Mouse (Mus musculus): ENCODE data around the gene Ddx24. TPM values are rescaled to one million over a fixed set of nuclear protein-coding genes. Genes with fewer than 3 reads are reported as not detected.

Ddx24 gene
- polyA plus RNA-seq, 1 experiment from 2014 or later = 85.2 TPM

DNA sequence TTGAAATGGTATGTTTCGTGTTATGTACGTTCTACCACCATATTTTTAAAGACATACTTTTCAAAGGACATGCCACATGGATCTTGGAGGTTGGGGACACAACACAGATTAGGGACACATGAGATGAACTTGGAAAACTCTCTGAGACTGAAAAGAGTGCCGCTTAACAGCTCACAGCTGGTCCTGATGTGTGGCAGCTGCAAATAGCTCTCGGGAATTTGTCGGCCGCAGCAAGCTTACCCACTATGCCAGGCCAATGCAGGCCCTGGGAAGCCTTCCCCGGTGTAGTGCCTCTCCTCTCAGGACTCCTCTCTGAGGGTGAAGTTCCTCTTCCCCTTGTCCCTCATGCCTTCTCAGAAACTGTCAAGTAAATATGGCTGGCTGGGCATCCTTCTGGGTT is 28.9 kb downstream of the Ddx24 start:
- Histone ChIP-seq H3K9me3 (ENCODE audit: control insufficient read depth, low read length) (no peaks in the 10 kb centered on the region), H3K36me3 (ENCODE audit: control insufficient read depth, insufficient read depth, low read length) (no peaks in the 10 kb centered on the region), H3K9ac (ENCODE audit: low read depth, low read length) (no peak overlapping the region), H3K4me2 (ENCODE audit: low read depth, low read length) (no peak overlapping the region), H3K27ac (replicated peaks; ENCODE audit: low read depth, low read length) (no peak overlapping the region), H3K27me3 (replicated peaks; ENCODE audit: control insufficient read depth, insufficient read depth, low read length) (no peaks in the 10 kb centered on the region), H3K4me1 (ENCODE audit: control insufficient read depth, insufficient read depth, low read length) (no peaks in the 10 kb centered on the region), H3K4me3 (ENCODE audit: low read depth, low read length) (no peak overlapping the region)
- peak; percentile 30; the same call in 1 of the 2 replicates for ATAC-seq (ENCODE audit: low read depth)
- WGBS = 59% methylated on average over 7 of the region's 7 CpGs
- peak; percentile 34 for DNase-seq (ENCODE audit: low spot score)

GRCm38 (mm10) chr12:103395486-103396275 is 29.9 kb downstream of the Ddx24 start:
- WGBS = 76% methylated on average over 12 of the region's 12 CpGs
- H3K36me3 ChIP-seq (ENCODE audit: control insufficient read depth, insufficient read depth, low read length) = no peaks in the 10 kb centered on the region
- H3K9ac ChIP-seq (ENCODE audit: low read depth, low read length) = no peak overlapping the region
- no peaks in the 10 kb centered on the region for H3K27me3 ChIP-seq (replicated peaks; ENCODE audit: control insufficient read depth, insufficient read depth, low read length)
- H3K4me3 ChIP-seq (ENCODE audit: low read depth, low read length) = no peak overlapping the region
- H3K4me2 ChIP-seq (ENCODE audit: low read depth, low read length) = no peak overlapping the region
- no peak for DNase-seq (ENCODE audit: low spot score)
- H3K9me3 ChIP-seq (ENCODE audit: control insufficient read depth, low read length) = no peaks in the 10 kb centered on the region
- no peaks in the 10 kb centered on the region for H3K4me1 ChIP-seq (ENCODE audit: control insufficient read depth, insufficient read depth, low read length)
- ATAC-seq (ENCODE audit: low read depth) = no peak
- no peak overlapping the region for H3K27ac ChIP-seq (replicated peaks; ENCODE audit: low read depth, low read length)

DNA sequence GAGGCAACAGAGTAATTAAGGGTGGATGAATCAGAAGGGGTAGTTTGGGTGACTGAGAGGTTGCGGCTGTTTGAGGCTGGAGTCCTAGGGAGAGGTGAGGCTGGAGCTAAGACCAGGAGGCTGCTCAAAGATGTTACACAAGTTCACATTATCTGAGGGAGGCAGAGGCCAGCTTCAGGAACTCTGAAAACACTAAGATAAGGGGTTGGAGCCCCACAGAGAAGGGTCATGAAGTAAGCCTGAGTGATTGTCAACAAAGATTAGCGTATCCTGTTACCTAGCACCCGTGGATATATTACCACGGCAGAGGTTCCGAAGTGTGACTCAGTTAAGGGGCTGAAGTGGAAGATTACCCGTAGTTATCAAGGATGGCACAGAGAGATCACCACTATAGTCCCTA is 32.1 kb downstream of the Ddx24 start:
- 0 out of 2 replicates have a peak, but pooled peaks cover 4% of the 10 kb centered on the region for H3K4me1 ChIP-seq (ENCODE audit: control insufficient read depth, insufficient read depth, low read length)
- H3K27ac ChIP-seq (replicated peaks; ENCODE audit: low read depth, low read length) = no peak overlapping the region
- H3K36me3 ChIP-seq (ENCODE audit: control insufficient read depth, insufficient read depth, low read length) = no peaks in the 10 kb centered on the region
- H3K9ac ChIP-seq (ENCODE audit: low read depth, low read length) = 0 out of 2 replicates have a peak overlapping the region, but pooled peaks have one; percentile 25
- no peak overlapping the region for H3K4me3 ChIP-seq (ENCODE audit: low read depth, low read length)
- no peaks in the 10 kb centered on the region for H3K9me3 ChIP-seq (ENCODE audit: control insufficient read depth, low read length)
- ATAC-seq (ENCODE audit: low read depth) (no peak), DNase-seq (ENCODE audit: low spot score) (no peak)
- H3K4me2 ChIP-seq (ENCODE audit: low read depth, low read length) = no peak overlapping the region
- 58% methylated on average over 6 of the region's 6 CpGs for WGBS
- no peaks in the 10 kb centered on the region for H3K27me3 ChIP-seq (replicated peaks; ENCODE audit: control insufficient read depth, insufficient read depth, low read length)

GRCm38 (mm10) chr12:103391098-103391497 is 34.5 kb downstream of the Ddx24 start:
- DNase-seq (ENCODE audit: low spot score) (no peak), ATAC-seq (ENCODE audit: low read depth) (no peak)
- Histone ChIP-seq H3K36me3 (ENCODE audit: control insufficient read depth, insufficient read depth, low read length) (no peaks in the 10 kb centered on the region), H3K4me2 (ENCODE audit: low read depth, low read length) (no peak overlapping the region), H3K4me1 (ENCODE audit: control insufficient read depth, insufficient read depth, low read length) (0 out of 2 replicates have a peak, but pooled peaks cover 4% of the 10 kb centered on the region), H3K27me3 (replicated peaks; ENCODE audit: control insufficient read depth, insufficient read depth, low read length) (no peaks in the 10 kb centered on the region), H3K27ac (replicated peaks; ENCODE audit: low read depth, low read length) (no peak overlapping the region), H3K4me3 (ENCODE audit: low read depth, low read length) (no peak overlapping the region), H3K9ac (ENCODE audit: low read depth, low read length) (no peak overlapping the region), H3K9me3 (ENCODE audit: control insufficient read depth, low read length) (no peaks in the 10 kb centered on the region)
- WGBS = 77% methylated on average over 7 of the region's 7 CpGs

DNA sequence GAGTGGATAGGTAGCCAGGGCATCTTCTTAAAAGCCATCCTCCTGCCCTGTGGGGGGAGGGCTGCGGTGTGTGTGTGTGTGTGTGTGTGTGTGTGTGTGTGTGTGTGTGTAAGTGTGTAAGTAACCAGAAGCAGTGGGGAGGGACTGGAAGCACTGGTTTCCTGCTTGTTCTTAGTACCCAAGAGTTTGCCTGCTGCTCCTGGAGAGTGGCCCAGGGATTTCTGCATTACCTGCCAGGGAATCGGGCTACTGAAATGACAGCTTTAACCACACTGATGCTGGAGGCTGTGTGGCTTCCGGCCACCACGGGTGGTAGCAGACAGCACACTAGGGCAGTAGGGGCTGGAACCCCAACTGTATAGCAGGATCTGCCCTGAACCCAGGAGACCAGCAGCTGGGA is 35.6 kb downstream of the Ddx24 start:
- Histone ChIP-seq H3K4me2 (ENCODE audit: low read depth, low read length) (no peak overlapping the region; the same call in 1 of the 2 replicates), H3K4me3 (ENCODE audit: low read depth, low read length) (no peak overlapping the region), H3K9me3 (ENCODE audit: control insufficient read depth, low read length) (no peaks in the 10 kb centered on the region), H3K9ac (ENCODE audit: low read depth, low read length) (no peak overlapping the region), H3K27ac (replicated peaks; ENCODE audit: low read depth, low read length) (no peak overlapping the region), H3K27me3 (replicated peaks; ENCODE audit: control insufficient read depth, insufficient read depth, low read length) (no peaks in the 10 kb centered on the region), H3K4me1 (ENCODE audit: control insufficient read depth, insufficient read depth, low read length) (0 out of 2 replicates have a peak, but pooled peaks cover 4% of the 10 kb centered on the region), H3K36me3 (ENCODE audit: control insufficient read depth, insufficient read depth, low read length) (no peaks in the 10 kb centered on the region)
- DNase-seq (ENCODE audit: low spot score) = no peak
- ATAC-seq (ENCODE audit: low read depth) = no peak
- WGBS = 66% methylated on average over 4 of the region's 4 CpGs

DNA sequence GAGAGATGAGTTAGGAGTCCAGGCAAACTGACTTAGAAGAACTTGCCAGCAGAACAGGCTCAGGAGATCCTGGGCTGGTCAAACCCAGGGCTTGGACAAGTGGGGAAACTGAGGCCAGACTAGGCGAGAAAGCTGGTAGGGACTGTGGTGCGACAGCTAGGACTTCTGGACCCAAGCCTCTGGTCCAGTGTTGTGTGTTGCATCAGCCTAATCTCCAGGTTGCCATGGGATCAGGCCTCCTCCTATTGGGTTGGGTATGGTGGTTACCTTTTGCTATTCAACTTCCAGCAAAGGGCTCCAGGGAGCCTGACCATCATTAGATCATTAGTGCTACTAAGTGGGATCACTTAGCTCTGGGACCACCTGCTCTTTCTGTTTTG is 36.3 kb downstream of the Ddx24 start:
- ATAC-seq (ENCODE audit: low read depth) (no peak), DNase-seq (ENCODE audit: low spot score) (no peak)
- no peaks in the 10 kb centered on the region for H3K9me3 ChIP-seq (ENCODE audit: control insufficient read depth, low read length)
- H3K4me2 ChIP-seq (ENCODE audit: low read depth, low read length) = peak overlapping the region; percentile 84
- H3K4me3 ChIP-seq (ENCODE audit: low read depth, low read length) = peak overlapping the region; percentile 80
- 83% methylated on average over 2 of the region's 2 CpGs for WGBS
- no peaks in the 10 kb centered on the region for H3K36me3 ChIP-seq (ENCODE audit: control insufficient read depth, insufficient read depth, low read length)
- 0 out of 2 replicates have a peak, but pooled peaks cover 4% of the 10 kb centered on the region for H3K4me1 ChIP-seq (ENCODE audit: control insufficient read depth, insufficient read depth, low read length)
- no peaks in the 10 kb centered on the region for H3K27me3 ChIP-seq (replicated peaks; ENCODE audit: control insufficient read depth, insufficient read depth, low read length)
- peak overlapping the region; percentile 84 for H3K9ac ChIP-seq (ENCODE audit: low read depth, low read length)
- H3K27ac ChIP-seq (replicated peaks; ENCODE audit: low read depth, low read length) = no peak overlapping the region

DNA sequence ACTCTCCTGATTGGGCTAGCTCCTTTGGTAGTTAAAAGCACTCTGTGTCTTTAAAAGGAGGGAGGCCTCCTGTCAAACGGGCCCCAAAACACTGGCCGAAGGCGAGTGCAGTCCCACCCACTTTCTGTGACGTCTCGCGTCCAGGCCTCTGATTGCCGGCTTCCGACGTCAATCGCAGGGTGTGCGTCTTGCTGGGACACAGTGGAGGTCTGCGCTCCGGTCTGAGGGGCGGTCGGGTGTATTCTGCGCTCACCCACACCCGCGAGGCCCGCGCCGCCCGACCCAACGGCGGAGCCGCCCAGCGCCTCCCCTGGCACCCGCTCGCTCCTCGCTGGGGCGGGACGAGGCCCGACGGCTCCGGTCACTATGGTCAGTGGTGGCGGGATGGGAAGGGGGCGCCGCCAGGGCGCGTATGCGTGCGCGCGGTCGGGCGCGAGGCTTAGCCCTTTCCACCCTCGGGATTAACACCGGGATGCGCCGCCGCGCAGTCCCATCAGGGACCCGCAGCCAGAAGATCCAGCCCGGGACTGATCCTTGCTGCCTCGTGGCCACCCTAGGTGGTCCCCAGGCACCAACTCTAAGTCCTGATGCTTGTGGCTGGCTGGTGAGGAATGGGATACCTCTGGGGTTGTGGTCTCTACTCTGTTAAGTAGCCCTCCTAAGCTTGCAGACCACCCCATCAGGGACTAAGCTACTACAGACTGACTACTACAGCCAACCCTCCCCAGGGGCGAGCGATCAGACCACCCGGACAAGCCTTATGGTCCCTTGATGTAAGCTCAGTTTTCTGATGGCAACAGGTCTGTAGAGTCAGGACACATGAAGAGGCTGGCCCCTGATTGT is 36.9 kb downstream of the Ddx24 start, which contains the start of gene Otub2:
TSS of gene Otub2 (plus strand) at position 178 of the 843 bp plus-strand sequence.
- H3K27ac ChIP-seq (replicated peaks; ENCODE audit: low read depth, low read length) = no peak within 1 kb of the TSS
- 0% methylated on average over 46 of the region's 58 CpGs for WGBS
- ATAC-seq (ENCODE audit: low read depth) = peak; percentile 100

GRCm38 (mm10) chr12:103380226-103380625 is 45.4 kb downstream of the Ddx24 start:
- Histone ChIP-seq H3K9ac (ENCODE audit: low read depth, low read length) (no peak overlapping the region), H3K27me3 (replicated peaks; ENCODE audit: control insufficient read depth, insufficient read depth, low read length) (no peaks in the 10 kb centered on the region), H3K4me2 (ENCODE audit: low read depth, low read length) (no peak overlapping the region), H3K4me3 (ENCODE audit: low read depth, low read length) (no peak overlapping the region), H3K36me3 (ENCODE audit: control insufficient read depth, insufficient read depth, low read length) (no peaks in the 10 kb centered on the region), H3K4me1 (ENCODE audit: control insufficient read depth, insufficient read depth, low read length) (no peaks in the 10 kb centered on the region), H3K27ac (replicated peaks; ENCODE audit: low read depth, low read length) (no peak overlapping the region), H3K9me3 (ENCODE audit: control insufficient read depth, low read length) (no peaks in the 10 kb centered on the region)
- WGBS = 78% methylated on average over 4 of the region's 4 CpGs
- DNase-seq (ENCODE audit: low spot score) = no peak
- no peak for ATAC-seq (ENCODE audit: low read depth)

More for the DNA sequence above, 36.9 kb downstream of the Ddx24 start, which contains the start of gene Otub2:
- DNase-seq (ENCODE audit: low spot score) = peak; percentile 98
- H3K9me3 ChIP-seq (ENCODE audit: control insufficient read depth, low read length) = no peaks in the 10 kb centered on the region
- peak within 1 kb of the TSS; percentile 84 for H3K4me2 ChIP-seq (ENCODE audit: low read depth, low read length)
- H3K9ac ChIP-seq (ENCODE audit: low read depth, low read length) = peak within 1 kb of the TSS; percentile 84
- H3K36me3 ChIP-seq (ENCODE audit: control insufficient read depth, insufficient read depth, low read length) = no peaks in the 10 kb centered on the region
- H3K4me3 ChIP-seq (ENCODE audit: low read depth, low read length) = peak within 1 kb of the TSS; percentile 80
- H3K27me3 ChIP-seq (replicated peaks; ENCODE audit: control insufficient read depth, insufficient read depth, low read length) = no peaks in the 10 kb centered on the region
- H3K4me1 ChIP-seq (ENCODE audit: control insufficient read depth, insufficient read depth, low read length) = 0 out of 2 replicates have a peak, but pooled peaks cover 4% of the 10 kb centered on the region

Data from embryonic facial prominence, embryonic 14.5 days (tissue).